Mouse (Mus musculus): ENCODE measurements around the gene Hoxb3. TPM values are rescaled to one million over a fixed set of nuclear protein-coding genes. Genes with fewer than 3 reads are reported as not detected.

Gene Hoxb3
- polyA plus RNA-seq, 1 experiment from 2014 or later: 2.7 TPM

GRCm38 (mm10) chr11:96282795-96283430, 40.2 kb upstream of the Hoxb3 start:
- H3K9ac ChIP-seq: peak overlapping the region; percentile 64
- no peak for ATAC-seq
- H3K36me3 ChIP-seq: no peaks in the 10 kb centered on the region
- under 1% methylated on average over 49 of the region's 49 CpGs for WGBS
- peaks cover 23% of the 10 kb centered on the region for H3K4me1 ChIP-seq (replicated peaks)
- H3K27me3 ChIP-seq (replicated peaks): peaks cover 51% of the 10 kb centered on the region
- H3K4me2 ChIP-seq (replicated peaks): peak overlapping the region; percentile 81
- H3K4me3 ChIP-seq (replicated peaks): peak overlapping the region; percentile 54
- no peaks in the 10 kb centered on the region for H3K9me3 ChIP-seq
- H3K27ac ChIP-seq: peak overlapping the region; percentile 77

GRCm38 (mm10) chr11:96284041-96284749, 38.9 kb upstream of the Hoxb3 start:
- H3K27ac ChIP-seq: peak overlapping the region; percentile 91
- ATAC-seq: peak; percentile 37
- peak overlapping the region; percentile 81 for H3K4me2 ChIP-seq (replicated peaks)
- H3K4me1 ChIP-seq (replicated peaks): peaks cover 18% of the 10 kb centered on the region
- H3K4me3 ChIP-seq (replicated peaks): peak overlapping the region; percentile 54
- no peaks in the 10 kb centered on the region for H3K36me3 ChIP-seq
- peaks cover 53% of the 10 kb centered on the region for H3K27me3 ChIP-seq (replicated peaks)
- 2% methylated on average over 49 of the region's 49 CpGs for WGBS
- no peaks in the 10 kb centered on the region for H3K9me3 ChIP-seq
- H3K9ac ChIP-seq: peak overlapping the region; percentile 64

- Histone ChIP-seq H3K4me2 (replicated peaks) (peak overlapping the region; percentile 81), H3K9me3 (no peaks in the 10 kb centered on the region), H3K9ac (peak overlapping the region; percentile 64), H3K4me3 (replicated peaks) (peak overlapping the region; percentile 54), H3K36me3 (no peaks in the 10 kb centered on the region), H3K4me1 (replicated peaks) (peaks cover 17% of the 10 kb centered on the region), H3K27me3 (replicated peaks) (peaks cover 49% of the 10 kb centered on the region), H3K27ac (peak overlapping the region; percentile 91)
- peak; percentile 83 for ATAC-seq
- 1% methylated on average over 37 of the region's 37 CpGs for WGBS
Observed at GRCm38 (mm10) chr11:96284774-96285734, 38.1 kb upstream of the Hoxb3 start.

GRCm38 (mm10) chr11:96285771-96286738, 37.1 kb upstream of the Hoxb3 start, which contains the start of gene Hoxb7:
Gene Hoxb7 (plus strand): TSS chr11:96286623.
- H3K9ac ChIP-seq: peak within 1 kb of the TSS; percentile 74
- no peaks in the 10 kb centered on the region for H3K36me3 ChIP-seq
- peaks cover 48% of the 10 kb centered on the region for H3K27me3 ChIP-seq (replicated peaks)
- no peak; the same call in 1 of the 2 replicates for ATAC-seq
- under 1% methylated on average over 43 of the region's 43 CpGs for WGBS
- H3K4me3 ChIP-seq (replicated peaks): peak within 1 kb of the TSS; percentile 54
- no peaks in the 10 kb centered on the region for H3K9me3 ChIP-seq
- peak within 1 kb of the TSS; percentile 91 for H3K27ac ChIP-seq
- peak within 1 kb of the TSS; percentile 81 for H3K4me2 ChIP-seq (replicated peaks)
- peaks cover 17% of the 10 kb centered on the region for H3K4me1 ChIP-seq (replicated peaks)

- H3K9me3 ChIP-seq: no peaks in the 10 kb centered on the region
- H3K4me1 ChIP-seq (replicated peaks): peaks cover 17% of the 10 kb centered on the region
- peak overlapping the region; percentile 91 for H3K27ac ChIP-seq
- H3K4me3 ChIP-seq (replicated peaks): peak overlapping the region; percentile 54
- peaks cover 46% of the 10 kb centered on the region for H3K27me3 ChIP-seq (replicated peaks)
- no peak for ATAC-seq
- peak overlapping the region; percentile 81 for H3K4me2 ChIP-seq (replicated peaks)
- WGBS: 1% methylated on average over 55 of the region's 55 CpGs
- H3K36me3 ChIP-seq: no peaks in the 10 kb centered on the region
- H3K9ac ChIP-seq: peak overlapping the region; percentile 74
Observed at GRCm38 (mm10) chr11:96286739-96287385, 36.3 kb upstream of the Hoxb3 start.

GRCm38 (mm10) chr11:96287411-96287810, 35.7 kb upstream of the Hoxb3 start:
- Histone ChIP-seq H3K27ac (peak overlapping the region; percentile 91; the same call in 1 of the 2 replicates), H3K4me3 (replicated peaks) (peak overlapping the region; percentile 54), H3K9me3 (no peaks in the 10 kb centered on the region), H3K27me3 (replicated peaks) (peaks cover 50% of the 10 kb centered on the region), H3K4me2 (replicated peaks) (peak overlapping the region; percentile 81), H3K36me3 (no peaks in the 10 kb centered on the region), H3K9ac (peak overlapping the region; percentile 74), H3K4me1 (replicated peaks) (peaks cover 17% of the 10 kb centered on the region)
- ATAC-seq: no peak
- 7% methylated on average over 9 of the region's 9 CpGs for WGBS

- H3K9me3 ChIP-seq: no peaks in the 10 kb centered on the region
- H3K27me3 ChIP-seq (replicated peaks): peaks cover 55% of the 10 kb centered on the region
- H3K4me1 ChIP-seq (replicated peaks): peaks cover 10% of the 10 kb centered on the region; the same call in 1 of the 2 replicates
- H3K27ac ChIP-seq: no peak overlapping the region
- ATAC-seq: no peak
- no peak overlapping the region for H3K4me3 ChIP-seq (replicated peaks)
- no peak overlapping the region for H3K4me2 ChIP-seq (replicated peaks)
- no peaks in the 10 kb centered on the region for H3K36me3 ChIP-seq
- no peak overlapping the region for H3K9ac ChIP-seq
- 46% methylated on average over 1 of the region's 1 CpGs for WGBS
Observed at GRCm38 (mm10) chr11:96288455-96289221, 34.5 kb upstream of the Hoxb3 start.

- no peak overlapping the region for H3K27ac ChIP-seq
- H3K4me1 ChIP-seq (replicated peaks): peaks cover 10% of the 10 kb centered on the region; the same call in 1 of the 2 replicates
- ATAC-seq: no peak
- WGBS: 39% methylated on average over 21 of the region's 21 CpGs
- no peak overlapping the region for H3K4me3 ChIP-seq (replicated peaks)
- no peak overlapping the region for H3K4me2 ChIP-seq (replicated peaks)
- H3K9me3 ChIP-seq: no peaks in the 10 kb centered on the region
- peaks cover 58% of the 10 kb centered on the region for H3K27me3 ChIP-seq (replicated peaks)
- no peak overlapping the region for H3K9ac ChIP-seq
- H3K36me3 ChIP-seq: no peaks in the 10 kb centered on the region
Observed at GRCm38 (mm10) chr11:96289293-96289692, 33.8 kb upstream of the Hoxb3 start.

GRCm38 (mm10) chr11:96289837-96290236, 33.3 kb upstream of the Hoxb3 start:
- peaks cover 59% of the 10 kb centered on the region for H3K27me3 ChIP-seq (replicated peaks)
- no peaks in the 10 kb centered on the region for H3K36me3 ChIP-seq
- H3K9ac ChIP-seq: no peak overlapping the region
- no peak overlapping the region for H3K4me3 ChIP-seq (replicated peaks)
- H3K27ac ChIP-seq: no peak overlapping the region
- 47% methylated on average over 6 of the region's 6 CpGs for WGBS
- no peaks in the 10 kb centered on the region for H3K9me3 ChIP-seq
- ATAC-seq: no peak
- H3K4me1 ChIP-seq (replicated peaks): peaks cover 13% of the 10 kb centered on the region; the same call in 1 of the 2 replicates
- no peak overlapping the region for H3K4me2 ChIP-seq (replicated peaks)

GRCm38 (mm10) chr11:96290705-96291355, 32.3 kb upstream of the Hoxb3 start:
- Histone ChIP-seq H3K27me3 (replicated peaks) (peaks cover 63% of the 10 kb centered on the region), H3K36me3 (no peaks in the 10 kb centered on the region), H3K4me3 (replicated peaks) (no peak overlapping the region), H3K9ac (no peak overlapping the region), H3K4me2 (replicated peaks) (0 out of 2 replicates have a peak overlapping the region, but pooled peaks have one; percentile 1), H3K9me3 (no peaks in the 10 kb centered on the region), H3K27ac (peak overlapping the region; percentile 7; the same call in 1 of the 2 replicates), H3K4me1 (replicated peaks) (peaks cover 21% of the 10 kb centered on the region)
- 36% methylated on average over 17 of the region's 17 CpGs for WGBS
- no peak for ATAC-seq

All from intestine, embryonic 15.5 days (tissue).